Comparison of ENCODE assay signal across 8 mouse cellular contexts in genomic region chr11:69803786-69804651, GRCm38 (mm10). TPM values are rescaled to one million over a fixed set of nuclear protein-coding genes. Genes with fewer than 3 reads are reported as not detected.
DNase-seq lines count a peak whose midpoint lies in the region; ATAC-seq and TF ChIP-seq lines count a peak whose summit lies in the region.

No protein-coding gene starts in this region.

- peak overlapping the region; percentile 84 for H3K4me2 ChIP-seq in forebrain, embryonic 12.5 days
- H3K4me2 ChIP-seq in lung, embryonic 14.5 days: peak overlapping the region; percentile 97
- peak overlapping the region; percentile 87 for H3K4me2 ChIP-seq in neural tube, embryonic 15.5 days

- DNase-seq in CD8-positive naive resting alpha-beta T cell, adult 2 months (ENCODE audit: low read depth in 2 of 2, low spot score in 2 of 2): peak; percentile 52 to 65
- peak; percentile 90 to 92 for DNase-seq in adrenal gland, postnatal 36 days
- DNase-seq in heart, postnatal 10 days: peak; percentile 80 to 84
- peak; percentile 87 to 90 for DNase-seq in kidney, postnatal 36 days
- peak; percentile 88 for DNase-seq in lung, embryonic 14.5 days

- no peaks in the 10 kb centered on the region for H3K9me3 ChIP-seq in forebrain, embryonic 12.5 days
- H3K9me3 ChIP-seq in lung, embryonic 14.5 days (ENCODE audit: low read depth, low read length): no peaks in the 10 kb centered on the region
- no peaks in the 10 kb centered on the region for H3K9me3 ChIP-seq in neural tube, embryonic 15.5 days (replicated peaks)

- no peaks in the 10 kb centered on the region for H3K36me3 ChIP-seq in forebrain, embryonic 12.5 days (replicated peaks)
- H3K36me3 ChIP-seq in lung, embryonic 14.5 days (ENCODE audit: insufficient read depth): no peaks in the 10 kb centered on the region
- H3K36me3 ChIP-seq in neural tube, embryonic 15.5 days: no peaks in the 10 kb centered on the region
- H3K36me3 ChIP-seq in testis, adult 2 months (ENCODE audit: control insufficient read depth, insufficient read depth, low read length): no peaks in the 10 kb centered on the region

- 1% methylated on average over 60 of the region's 60 CpGs for WGBS in forebrain, embryonic 12.5 days
- 2% methylated on average over 60 of the region's 60 CpGs for whole genome bisulfite sequencing in lung, embryonic 14.5 days
- 1% methylated on average over 60 of the region's 60 CpGs for WGBS in neural tube, embryonic 15.5 days

- H3K4me1 ChIP-seq in forebrain, embryonic 12.5 days: peaks cover 62% of the 10 kb centered on the region
- peaks cover 38% of the 10 kb centered on the region for H3K4me1 ChIP-seq in lung, embryonic 14.5 days (ENCODE audit: insufficient read depth)
- peaks cover 64% of the 10 kb centered on the region for H3K4me1 ChIP-seq in neural tube, embryonic 15.5 days
- peaks cover 46% of the 10 kb centered on the region for H3K4me1 ChIP-seq in testis, adult 2 months (ENCODE audit: control insufficient read depth, insufficient read depth, low read length)

- 0 out of 2 replicates have a peak, but pooled peaks have one; percentile 20 for TF ChIP-seq POLR2A in testis, adult 2 months (IDR thresholded peaks at IDR 0.05; ENCODE audit: control insufficient read depth, low read depth, low read length)

- peak overlapping the region; percentile 46; the same call in 1 of the 2 replicates for H3K9ac ChIP-seq in forebrain, embryonic 12.5 days
- peak overlapping the region; percentile 54 for H3K9ac ChIP-seq in lung, embryonic 14.5 days
- peak overlapping the region; percentile 57 for H3K9ac ChIP-seq in neural tube, embryonic 15.5 days (replicated peaks)

- intact Hi-C loops in heart, postnatal 10 days (cut with DNase I): loop anchor here (2.0 kb wide), 3 partner anchors 33 to 73 kb away; partner anchors contain the start of genes Nlgn2 and Zbtb4

- peak overlapping the region; percentile 8; the same call in 1 of the 2 replicates for H3K27ac ChIP-seq in forebrain, embryonic 12.5 days
- 0 out of 2 replicates have a peak overlapping the region, but pooled peaks have one; percentile 6 for H3K27ac ChIP-seq in lung, embryonic 14.5 days (ENCODE audit: low read depth)
- H3K27ac ChIP-seq in neural tube, embryonic 15.5 days (replicated peaks): peak overlapping the region; percentile 94
- H3K27ac ChIP-seq in testis, adult 2 months (ENCODE audit: control insufficient read depth, insufficient read depth, low read depth, low read length): no peak overlapping the region

- peak; percentile 30; the same call in 1 of the 2 replicates for ATAC-seq in forebrain, embryonic 12.5 days (ENCODE audit: low FRiP score)
- ATAC-seq in lung, embryonic 14.5 days (ENCODE audit: insufficient read depth): peak; percentile 62
- peak; percentile 14; the same call in 1 of the 2 replicates for ATAC-seq in neural tube, embryonic 15.5 days (ENCODE audit: low FRiP score)

- peak; percentile 51 for TF ChIP-seq CTCF in lung, embryonic 14.5 days (IDR thresholded peaks at IDR 0.05; ENCODE audit: low read depth)
- TF ChIP-seq CTCF in testis, adult 2 months (IDR thresholded peaks at IDR 0.05; ENCODE audit: control insufficient read depth, insufficient read depth, insufficient replicate concordance, low read depth, low read length): no peak

- peak overlapping the region; percentile 58 for H3K4me3 ChIP-seq in forebrain, embryonic 12.5 days (replicated peaks)
- peak overlapping the region; percentile 52 for H3K4me3 ChIP-seq in lung, embryonic 14.5 days (ENCODE audit: low read depth, low read length)
- H3K4me3 ChIP-seq in neural tube, embryonic 15.5 days (replicated peaks): peak overlapping the region; percentile 63
- H3K4me3 ChIP-seq in testis, adult 2 months (ENCODE audit: control insufficient read depth, low read depth, low read length): peak overlapping the region; percentile 35

- peaks cover 68% of the 10 kb centered on the region for H3K27me3 ChIP-seq in forebrain, embryonic 12.5 days
- peaks cover 45% of the 10 kb centered on the region for H3K27me3 ChIP-seq in lung, embryonic 14.5 days (ENCODE audit: insufficient read depth, low read length)
- peaks cover 21% of the 10 kb centered on the region for H3K27me3 ChIP-seq in neural tube, embryonic 15.5 days (replicated peaks)
- H3K27me3 ChIP-seq in testis, adult 2 months (ENCODE audit: control insufficient read depth, insufficient read depth, low read length): no peaks in the 10 kb centered on the region

RNA-seq across cellular contexts. Expression of gene Tmem102, which starts 1.4 kb away (rescaled TPM):
- under 1 TPM; 0.17 to 0.26 TPM for total RNA-seq in adrenal gland, postnatal 36 days (2021)
- 0.76 and 1.3 TPM in 2 replicates for polyA plus RNA-seq in forebrain, embryonic 12.5 days (2016; fragmentation: Nextera tagmentation; extraction: Ambion mirVana)
- 1 to 10 TPM in 1 of 2 experiments, under 1 TPM in 1; 0.94 to 1.2 TPM for total RNA-seq in heart, postnatal 10 days (2021)
- polyA plus RNA-seq in lung, embryonic 14.5 days (2014; fragmentation: Nextera tagmentation; extraction: Ambion mirVana): 4.3 and 5.0 TPM in 2 replicates
- 1.1 and 4.2 TPM in 2 replicates for polyA plus RNA-seq in neural tube, embryonic 15.5 days (2015; fragmentation: Nextera tagmentation; extraction: Ambion mirVana)
- polyA plus RNA-seq in testis, adult 2 months (2012; rRNA removed): 0.52 and 0.79 TPM in 2 replicates

RNA-seq across cellular contexts. Expression of gene Fgf11, which starts 2.4 kb away (rescaled TPM):
- total RNA-seq in adrenal gland, postnatal 36 days (2021): 1 to 10 TPM; 3.9 to 8.6 TPM
- polyA plus RNA-seq in forebrain, embryonic 12.5 days (2016; fragmentation: Nextera tagmentation; extraction: Ambion mirVana): 2.6 and 3.2 TPM in 2 replicates
- 1 to 10 TPM; 1.9 to 3.5 TPM for total RNA-seq in heart, postnatal 10 days (2021)
- polyA plus RNA-seq in lung, embryonic 14.5 days (2014; fragmentation: Nextera tagmentation; extraction: Ambion mirVana): 1.6 TPM in 2 replicates
- 8.5 and 8.7 TPM in 2 replicates for polyA plus RNA-seq in neural tube, embryonic 15.5 days (2015; fragmentation: Nextera tagmentation; extraction: Ambion mirVana)
- 2.7 and 3.2 TPM in 2 replicates for polyA plus RNA-seq in testis, adult 2 months (2012; rRNA removed)

RNA-seq across cellular contexts. Expression of gene Chrnb1, which starts 8.3 kb away (rescaled TPM):
- total RNA-seq in adrenal gland, postnatal 36 days (2021): 1 to 10 TPM; 1.1 to 1.8 TPM
- polyA plus RNA-seq in forebrain, embryonic 12.5 days (2016; fragmentation: Nextera tagmentation; extraction: Ambion mirVana): 1.2 and 1.8 TPM in 2 replicates
- total RNA-seq in heart, postnatal 10 days (2021): 1 to 10 TPM; 5.8 to 7.1 TPM
- polyA plus RNA-seq in lung, embryonic 14.5 days (2014; fragmentation: Nextera tagmentation; extraction: Ambion mirVana): 12.1 and 14.6 TPM in 2 replicates
- polyA plus RNA-seq in neural tube, embryonic 15.5 days (2015; fragmentation: Nextera tagmentation; extraction: Ambion mirVana): 2.1 and 3.0 TPM in 2 replicates
- polyA plus RNA-seq in testis, adult 2 months (2012; rRNA removed): 0.79 and 1.2 TPM in 2 replicates

RNA-seq across cellular contexts. Expression of gene Gm39566, which starts 11.1 kb away (rescaled TPM):
- not detected for total RNA-seq in adrenal gland, postnatal 36 days (2021)
- not detected in 2 replicates for polyA plus RNA-seq in forebrain, embryonic 12.5 days (2016; fragmentation: Nextera tagmentation; extraction: Ambion mirVana)
- not detected for total RNA-seq in heart, postnatal 10 days (2021)
- polyA plus RNA-seq in lung, embryonic 14.5 days (2014; fragmentation: Nextera tagmentation; extraction: Ambion mirVana): not detected in 2 replicates
- polyA plus RNA-seq in neural tube, embryonic 15.5 days (2015; fragmentation: Nextera tagmentation; extraction: Ambion mirVana): not detected in 2 replicates
- polyA plus RNA-seq in testis, adult 2 months (2012; rRNA removed): 136 and 193 TPM in 2 replicates

RNA-seq across cellular contexts. Expression of gene Spem2, which starts 14.2 kb away (rescaled TPM):
- not detected for total RNA-seq in adrenal gland, postnatal 36 days (2021)
- not detected in 2 replicates for polyA plus RNA-seq in forebrain, embryonic 12.5 days (2016; fragmentation: Nextera tagmentation; extraction: Ambion mirVana)
- total RNA-seq in heart, postnatal 10 days (2021): not detected
- polyA plus RNA-seq in lung, embryonic 14.5 days (2014; fragmentation: Nextera tagmentation; extraction: Ambion mirVana): not detected in 2 replicates
- not detected in 2 replicates for polyA plus RNA-seq in neural tube, embryonic 15.5 days (2015; fragmentation: Nextera tagmentation; extraction: Ambion mirVana)
- polyA plus RNA-seq in testis, adult 2 months (2012; rRNA removed): 758 and 858 TPM in 2 replicates
